Mouse (Mus musculus): ENCODE data around the gene Llgl2. TPM values are rescaled to one million over a fixed set of nuclear protein-coding genes. Genes with fewer than 3 reads are reported as not detected.
A peak's percentile ranks its signal among the peaks of the same experiment; 100 is the strongest.

The Llgl2 gene
- polyA plus RNA-seq, 1 experiment = 2.5 TPM

DNA sequence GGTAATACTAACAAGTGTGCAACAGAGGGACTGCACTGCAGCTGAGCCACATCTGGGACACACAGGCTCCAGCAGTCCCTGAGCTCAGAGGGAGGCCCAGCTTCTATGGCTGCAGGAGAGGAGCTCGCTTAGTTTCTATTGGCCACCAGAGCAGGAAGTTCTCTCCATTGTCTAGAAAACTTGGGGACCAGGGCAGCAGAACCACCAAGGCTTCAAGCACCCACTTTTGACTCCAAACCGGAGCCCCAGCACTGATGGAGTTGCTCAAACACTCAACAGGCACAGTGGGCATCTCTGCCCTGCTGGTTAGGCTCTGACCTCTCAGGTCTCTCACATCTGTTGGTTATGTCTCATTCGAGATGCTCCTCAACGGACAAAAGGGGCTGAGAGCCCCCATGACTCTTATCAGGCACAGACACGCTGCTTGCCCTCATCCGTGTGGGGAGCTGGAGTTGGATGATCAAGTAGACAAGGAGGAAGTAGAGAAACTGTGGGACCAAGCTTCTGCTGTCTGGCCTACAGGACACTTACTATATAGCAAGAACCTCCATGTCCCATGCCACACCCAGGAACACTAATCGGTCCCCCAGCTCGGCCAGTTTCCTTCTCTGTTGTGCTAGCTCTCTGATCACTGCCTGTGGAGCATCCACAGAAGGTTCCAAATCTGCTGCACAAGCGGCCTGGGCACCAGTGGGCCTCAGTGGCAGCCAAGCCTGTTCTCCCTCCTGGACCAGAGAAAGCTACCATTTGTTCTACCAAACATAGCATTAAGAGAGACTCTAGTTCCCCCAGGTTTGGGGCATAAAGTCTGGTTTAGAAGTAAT lies 77.7 kb downstream of the Llgl2 start:
- no peak for DNase-seq (ENCODE audit: low read depth)
- TF ChIP-seq CTCF (IDR thresholded peaks at IDR 0.05; ENCODE audit: borderline replicate concordance, extremely low read depth, insufficient read depth, insufficient read length) = no peak
- no peak for TF ChIP-seq POLR2A (IDR thresholded peaks at IDR 0.05; ENCODE audit: borderline replicate concordance, extremely low read depth, insufficient read depth, insufficient read length, poor library complexity, severe bottlenecking)

DNA sequence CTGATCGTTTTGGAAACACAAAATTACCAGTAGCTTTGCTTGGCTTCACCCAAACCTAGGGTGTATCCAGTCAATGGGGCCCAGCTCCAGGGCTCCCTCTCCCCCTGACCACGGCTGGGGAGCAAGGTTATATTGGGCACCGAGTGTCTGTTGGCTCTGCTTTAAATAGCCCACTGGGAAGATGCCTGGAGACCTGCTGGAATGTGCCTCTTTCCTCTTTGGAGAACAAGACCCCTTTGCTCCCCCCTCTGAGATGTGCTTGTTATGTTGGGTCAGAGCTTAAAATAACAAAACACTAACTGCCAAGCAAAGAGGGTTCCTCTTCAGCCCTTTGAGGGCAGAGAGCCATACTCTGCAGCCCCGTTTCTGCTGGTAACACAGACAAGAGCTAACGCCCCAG lies 78.3 kb downstream of the Llgl2 start:
- TF ChIP-seq CTCF (IDR thresholded peaks at IDR 0.05; ENCODE audit: borderline replicate concordance, extremely low read depth, insufficient read depth, insufficient read length) (no peak), POLR2A (IDR thresholded peaks at IDR 0.05; ENCODE audit: borderline replicate concordance, extremely low read depth, insufficient read depth, insufficient read length, poor library complexity, severe bottlenecking) (no peak)
- DNase-seq (ENCODE audit: low read depth) = no peak

DNA sequence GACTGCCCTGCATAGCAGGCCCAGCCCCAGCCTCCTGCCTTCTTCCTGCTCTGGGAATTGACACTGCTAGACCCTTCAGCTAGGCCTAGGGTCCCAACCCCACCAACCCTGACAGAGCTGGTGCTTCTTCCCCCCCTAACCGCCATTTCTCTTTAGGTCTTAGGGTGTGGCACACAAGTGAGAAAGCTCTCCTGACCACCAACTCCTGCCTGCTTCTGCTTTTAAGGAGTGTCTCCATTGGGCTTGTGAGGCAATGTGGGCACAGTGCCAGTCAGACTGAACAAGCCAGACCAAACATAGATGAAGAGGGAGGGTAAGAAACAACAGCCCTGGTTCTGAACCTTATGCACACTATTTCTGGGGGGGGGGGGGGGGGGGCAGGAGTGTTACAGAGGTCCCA lies 79.0 kb downstream of the Llgl2 start:
- DNase-seq (ENCODE audit: low read depth) = peak; percentile 11
- TF ChIP-seq CTCF (IDR thresholded peaks at IDR 0.05; ENCODE audit: borderline replicate concordance, extremely low read depth, insufficient read depth, insufficient read length) = no peak
- TF ChIP-seq POLR2A (IDR thresholded peaks at IDR 0.05; ENCODE audit: borderline replicate concordance, extremely low read depth, insufficient read depth, insufficient read length, poor library complexity, severe bottlenecking) = no peak

DNA sequence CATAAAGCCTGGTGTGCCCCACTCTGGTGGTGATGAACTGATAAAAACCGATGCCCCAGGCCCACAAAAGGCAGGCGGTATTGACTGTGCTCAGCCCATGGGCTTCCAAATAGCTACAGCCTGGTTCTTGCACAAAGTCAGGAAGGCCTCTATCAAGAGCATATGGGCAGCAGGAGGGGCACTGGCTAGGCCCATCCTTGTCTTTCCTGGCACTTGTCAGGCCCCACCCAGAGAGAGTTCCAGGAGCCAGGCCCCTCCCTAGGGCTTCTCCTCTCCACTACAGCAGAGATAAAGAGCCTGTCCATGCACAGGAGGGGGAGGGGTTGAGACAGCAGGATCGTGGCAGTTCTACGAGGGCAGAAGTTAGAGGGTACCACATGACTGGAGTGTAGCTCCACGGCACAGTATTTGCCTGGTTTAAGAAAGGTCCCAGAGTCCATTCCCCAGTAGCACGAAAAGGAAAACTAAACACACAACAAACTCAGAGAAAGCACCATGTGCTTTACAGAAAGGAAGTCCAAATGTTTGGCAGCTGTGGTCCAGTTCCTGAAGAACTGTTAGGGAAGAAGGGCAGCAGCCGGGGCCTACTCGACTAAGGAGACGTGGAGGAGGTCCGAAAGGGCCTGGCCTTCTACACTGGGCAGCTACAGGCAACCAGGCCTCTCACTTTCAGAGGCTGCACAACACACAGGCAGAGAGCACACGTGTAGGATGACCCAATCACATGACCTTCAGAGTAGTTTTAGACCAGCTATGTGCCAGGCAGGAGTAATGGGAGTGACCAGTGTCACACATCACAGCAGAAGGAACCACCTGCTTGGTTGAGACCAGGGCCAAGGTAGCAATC lies 79.8 kb downstream of the Llgl2 start:
- TF ChIP-seq POLR2A (IDR thresholded peaks at IDR 0.05; ENCODE audit: borderline replicate concordance, extremely low read depth, insufficient read depth, insufficient read length, poor library complexity, severe bottlenecking) = no peak
- TF ChIP-seq CTCF (IDR thresholded peaks at IDR 0.05; ENCODE audit: borderline replicate concordance, extremely low read depth, insufficient read depth, insufficient read length) = no peak
- DNase-seq (ENCODE audit: low read depth) = peak; percentile 4

DNA sequence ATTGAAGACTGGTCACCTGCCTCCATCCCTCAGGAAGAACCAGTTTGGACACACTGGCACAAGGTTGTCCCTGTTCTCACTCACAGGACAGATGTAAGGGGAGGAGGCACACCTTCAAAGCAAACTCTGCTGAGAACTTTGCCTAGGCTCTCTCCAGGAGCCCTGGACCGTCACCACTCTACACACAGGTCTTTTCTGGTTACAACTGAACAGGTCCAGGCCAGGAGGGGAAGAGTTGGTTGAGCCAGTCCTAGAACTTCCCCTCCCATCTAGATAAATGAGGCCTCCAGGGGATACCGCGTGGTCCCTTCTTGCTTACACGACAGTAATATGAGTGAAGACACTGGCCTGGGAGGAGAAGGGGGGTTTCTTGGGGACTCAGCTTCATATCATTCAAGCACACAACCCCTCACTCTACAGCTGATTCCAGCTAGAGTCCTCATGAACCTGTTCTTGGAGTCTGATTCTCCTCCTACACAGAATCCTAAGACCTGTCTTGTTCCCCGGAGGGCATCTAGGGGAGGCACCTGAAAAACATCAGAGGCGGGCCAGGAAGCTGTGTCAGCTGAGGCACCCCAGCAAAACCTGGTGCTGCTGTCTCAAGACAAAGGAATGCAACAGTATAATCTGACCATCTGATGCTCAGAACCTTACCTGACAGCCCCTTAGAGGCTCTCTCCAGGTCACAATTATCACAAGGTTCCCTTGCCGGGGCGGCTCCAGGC lies 80.5 kb downstream of the Llgl2 start:
- TF ChIP-seq CTCF (IDR thresholded peaks at IDR 0.05; ENCODE audit: borderline replicate concordance, extremely low read depth, insufficient read depth, insufficient read length) (no peak), POLR2A (IDR thresholded peaks at IDR 0.05; ENCODE audit: borderline replicate concordance, extremely low read depth, insufficient read depth, insufficient read length, poor library complexity, severe bottlenecking) (no peak)
- DNase-seq (ENCODE audit: low read depth) = no peak

Other genes with a start within 250 kb of the Llgl2 start
- gene Mrps7, start 220.1 kb upstream of the Llgl2 start, polyA plus RNA-seq (2012; rRNA removed) = 35.5 and 36.7 TPM in 2 replicates
- 43.3 and 57.1 TPM in 2 replicates for gene Gga3, start 220.0 kb upstream of the Llgl2 start, polyA plus RNA-seq (2012; rRNA removed)
- 18.0 and 19.2 TPM in 2 replicates for gene Mif4gd, start 211.1 kb upstream of the Llgl2 start, polyA plus RNA-seq (2012; rRNA removed)
- gene Slc25a19, start 195.8 kb upstream of the Llgl2 start, polyA plus RNA-seq (2012; rRNA removed) = 55.1 and 71.1 TPM in 2 replicates
- gene Grb2, start 115.5 kb upstream of the Llgl2 start, polyA plus RNA-seq (2012; rRNA removed) = 124 and 127 TPM in 2 replicates
- gene Tmem94, start 58.6 kb upstream of the Llgl2 start, polyA plus RNA-seq (2012; rRNA removed) = 56.0 and 61.9 TPM in 2 replicates
- gene Caskin2, start 10.4 kb upstream of the Llgl2 start, polyA plus RNA-seq (2012; rRNA removed) = 24.7 and 24.8 TPM in 2 replicates
- 24.2 and 36.4 TPM in 2 replicates for gene Tsen54, start 9.3 kb upstream of the Llgl2 start, polyA plus RNA-seq (2012; rRNA removed)
- gene Myo15b, start 34.4 kb downstream of the Llgl2 start, polyA plus RNA-seq (2012; rRNA removed) = 0.14 and 0.23 TPM in 2 replicates
- gene Smim5, start 75.9 kb downstream of the Llgl2 start, polyA plus RNA-seq (2012; rRNA removed) = 0.64 and 1.2 TPM in 2 replicates
- not detected in 2 replicates for gene Smim6, start 88.0 kb downstream of the Llgl2 start, polyA plus RNA-seq (2012; rRNA removed)
- gene Sap30bp, start 109.2 kb downstream of the Llgl2 start, polyA plus RNA-seq (2012; rRNA removed) = 57.6 and 69.8 TPM in 2 replicates
- 28.2 and 38.0 TPM in 2 replicates for gene Recql5, start 109.4 kb downstream of the Llgl2 start, polyA plus RNA-seq (2012; rRNA removed)
- 0.91 and 2.1 TPM in 2 replicates for gene Itgb4, start 150.7 kb downstream of the Llgl2 start, polyA plus RNA-seq (2012; rRNA removed)
- gene Galk1, start 188.7 kb downstream of the Llgl2 start, polyA plus RNA-seq (2012; rRNA removed) = 39.2 and 41.8 TPM in 2 replicates
- 1,173 and 1,240 TPM in 2 replicates for gene H3f3b, start 203.9 kb downstream of the Llgl2 start, polyA plus RNA-seq (2012; rRNA removed)
- gene Unk, start 206.3 kb downstream of the Llgl2 start, polyA plus RNA-seq (2012; rRNA removed) = 67.3 and 87.0 TPM in 2 replicates